Mouse (Mus musculus): ENCODE data around the gene Tshz2. TPM values are rescaled to one million over a fixed set of nuclear protein-coding genes. Genes with fewer than 3 reads are reported as not detected.

Gene Tshz2
- polyA plus RNA-seq, 1 experiment, result 5.8 TPM

GRCm38 (mm10) chr2:169630070-169630469, 2.7 kb upstream of the Tshz2 start:
- Histone ChIP-seq H3K4me3 (ENCODE audit: low read depth, low read length) (no peak overlapping the region), H3K27me3 (ENCODE audit: control insufficient read depth, insufficient read depth, low read length) (no peaks in the 10 kb centered on the region), H3K4me1 (ENCODE audit: control insufficient read depth, insufficient read depth, insufficient read length, low read length) (peaks cover 2% of the 10 kb centered on the region; the same call in 1 of the 2 replicates), H3K27ac (ENCODE audit: insufficient read depth, low read depth, low read length) (no peak overlapping the region), H3K36me3 (ENCODE audit: control insufficient read depth, insufficient read depth, low read length) (no peaks in the 10 kb centered on the region)
- TF ChIP-seq CTCF (IDR thresholded peaks at IDR 0.05; ENCODE audit: extremely low read depth, insufficient read length, insufficient replicate concordance, low read depth, low read length) (no peak), POLR2A (IDR thresholded peaks at IDR 0.05; ENCODE audit: low read depth, low read length) (no peak)
- 88% methylated on average over 3 of the region's 3 CpGs for WGBS

- TF ChIP-seq POLR2A (IDR thresholded peaks at IDR 0.05; ENCODE audit: low read depth, low read length), result no peak
- TF ChIP-seq CTCF (IDR thresholded peaks at IDR 0.05; ENCODE audit: extremely low read depth, insufficient read length, insufficient replicate concordance, low read depth, low read length), result no peak
- Histone ChIP-seq H3K4me3 (ENCODE audit: low read depth, low read length) (peak overlapping the region; percentile 73), H3K4me1 (ENCODE audit: control insufficient read depth, insufficient read depth, insufficient read length, low read length) (peaks cover 2% of the 10 kb centered on the region; the same call in 1 of the 2 replicates), H3K27ac (ENCODE audit: insufficient read depth, low read depth, low read length) (peak overlapping the region; percentile 78), H3K27me3 (ENCODE audit: control insufficient read depth, insufficient read depth, low read length) (no peaks in the 10 kb centered on the region), H3K36me3 (ENCODE audit: control insufficient read depth, insufficient read depth, low read length) (no peaks in the 10 kb centered on the region)
- 1% methylated on average over 38 of the region's 38 CpGs for WGBS
Observed at GRCm38 (mm10) chr2:169633491-169634289, 877 bp downstream of the Tshz2 start.

GRCm38 (mm10) chr2:169634619-169635382, 2.0 kb downstream of the Tshz2 start:
- peak overlapping the region; percentile 28 for H3K4me3 ChIP-seq (ENCODE audit: low read depth, low read length)
- TF ChIP-seq POLR2A (IDR thresholded peaks at IDR 0.05; ENCODE audit: low read depth, low read length) (no peak), CTCF (IDR thresholded peaks at IDR 0.05; ENCODE audit: extremely low read depth, insufficient read length, insufficient replicate concordance, low read depth, low read length) (no peak)
- no peaks in the 10 kb centered on the region for H3K36me3 ChIP-seq (ENCODE audit: control insufficient read depth, insufficient read depth, low read length)
- peaks cover 2% of the 10 kb centered on the region; the same call in 1 of the 2 replicates for H3K4me1 ChIP-seq (ENCODE audit: control insufficient read depth, insufficient read depth, insufficient read length, low read length)
- WGBS, result 31% methylated on average over 17 of the region's 17 CpGs
- peak overlapping the region; percentile 78 for H3K27ac ChIP-seq (ENCODE audit: insufficient read depth, low read depth, low read length)
- H3K27me3 ChIP-seq (ENCODE audit: control insufficient read depth, insufficient read depth, low read length), result no peaks in the 10 kb centered on the region

GRCm38 (mm10) chr2:169635428-169635827, 2.6 kb downstream of the Tshz2 start:
- H3K4me3 ChIP-seq (ENCODE audit: low read depth, low read length), result peak overlapping the region; percentile 33; the same call in 1 of the 2 replicates
- H3K36me3 ChIP-seq (ENCODE audit: control insufficient read depth, insufficient read depth, low read length), result no peaks in the 10 kb centered on the region
- peaks cover 2% of the 10 kb centered on the region; the same call in 1 of the 2 replicates for H3K4me1 ChIP-seq (ENCODE audit: control insufficient read depth, insufficient read depth, insufficient read length, low read length)
- H3K27ac ChIP-seq (ENCODE audit: insufficient read depth, low read depth, low read length), result peak overlapping the region; percentile 78
- 34% methylated on average over 7 of the region's 7 CpGs for WGBS
- H3K27me3 ChIP-seq (ENCODE audit: control insufficient read depth, insufficient read depth, low read length), result no peaks in the 10 kb centered on the region
- TF ChIP-seq POLR2A (IDR thresholded peaks at IDR 0.05; ENCODE audit: low read depth, low read length) (no peak), CTCF (IDR thresholded peaks at IDR 0.05; ENCODE audit: extremely low read depth, insufficient read length, insufficient replicate concordance, low read depth, low read length) (no peak)

GRCm38 (mm10) chr2:169636414-169636813, 3.6 kb downstream of the Tshz2 start:
- H3K27ac ChIP-seq (ENCODE audit: insufficient read depth, low read depth, low read length), result peak overlapping the region; percentile 67

GRCm38 (mm10) chr2:169641547-169641946, 8.7 kb downstream of the Tshz2 start:
- 48% methylated on average over 14 of the region's 14 CpGs for WGBS
- no peaks in the 10 kb centered on the region for H3K4me1 ChIP-seq (ENCODE audit: control insufficient read depth, insufficient read depth, insufficient read length, low read length)
- no peak overlapping the region for H3K4me3 ChIP-seq (ENCODE audit: low read depth, low read length)
- no peaks in the 10 kb centered on the region for H3K27me3 ChIP-seq (ENCODE audit: control insufficient read depth, insufficient read depth, low read length)
- no peak overlapping the region for H3K27ac ChIP-seq (ENCODE audit: insufficient read depth, low read depth, low read length)
- H3K36me3 ChIP-seq (ENCODE audit: control insufficient read depth, insufficient read depth, low read length), result no peaks in the 10 kb centered on the region
- TF ChIP-seq POLR2A (IDR thresholded peaks at IDR 0.05; ENCODE audit: low read depth, low read length) (no peak), CTCF (IDR thresholded peaks at IDR 0.05; ENCODE audit: extremely low read depth, insufficient read length, insufficient replicate concordance, low read depth, low read length) (no peak)

More at GRCm38 (mm10) chr2:169636414-169636813, 3.6 kb downstream of the Tshz2 start:
- Histone ChIP-seq H3K36me3 (ENCODE audit: control insufficient read depth, insufficient read depth, low read length) (no peaks in the 10 kb centered on the region), H3K4me3 (ENCODE audit: low read depth, low read length) (no peak overlapping the region), H3K27me3 (ENCODE audit: control insufficient read depth, insufficient read depth, low read length) (no peaks in the 10 kb centered on the region), H3K4me1 (ENCODE audit: control insufficient read depth, insufficient read depth, insufficient read length, low read length) (peaks cover 2% of the 10 kb centered on the region; the same call in 1 of the 2 replicates)
- 38% methylated on average over 4 of the region's 4 CpGs for WGBS
- TF ChIP-seq CTCF (IDR thresholded peaks at IDR 0.05; ENCODE audit: extremely low read depth, insufficient read length, insufficient replicate concordance, low read depth, low read length), result no peak
- no peak for TF ChIP-seq POLR2A (IDR thresholded peaks at IDR 0.05; ENCODE audit: low read depth, low read length)

- Histone ChIP-seq H3K27me3 (ENCODE audit: control insufficient read depth, insufficient read depth, low read length) (no peaks in the 10 kb centered on the region), H3K4me3 (ENCODE audit: low read depth, low read length) (no peak overlapping the region), H3K36me3 (ENCODE audit: control insufficient read depth, insufficient read depth, low read length) (no peaks in the 10 kb centered on the region), H3K4me1 (ENCODE audit: control insufficient read depth, insufficient read depth, insufficient read length, low read length) (no peaks in the 10 kb centered on the region), H3K27ac (ENCODE audit: insufficient read depth, low read depth, low read length) (no peak overlapping the region)
- TF ChIP-seq CTCF (IDR thresholded peaks at IDR 0.05; ENCODE audit: extremely low read depth, insufficient read length, insufficient replicate concordance, low read depth, low read length) (no peak), POLR2A (IDR thresholded peaks at IDR 0.05; ENCODE audit: low read depth, low read length) (no peak)
- 79% methylated on average over 8 of the region's 8 CpGs for WGBS
Observed at GRCm38 (mm10) chr2:169642420-169642819, 9.6 kb downstream of the Tshz2 start.

Measured in small intestine, adult 2 months (tissue).